Mouse (Mus musculus) intestine, embryonic 16.5 days (tissue): Measurements from ENCODE around the gene 4833439L19Rik. TPM values are rescaled to one million over a fixed set of nuclear protein-coding genes. Genes with fewer than 3 reads are reported as not detected.

ENCODE experiments used
- ATAC-seq: fragments of 200-750 bp; cut with Nextera tagmentation; 2 replicates; pipeline ENCODE4 v1.8.0; 2017; ENCODE audit warnings: moderate TSS enrichment, moderate library complexity
- H3K27ac ChIP-seq: fragments of 300-500 bp; sonication (generic); 2 replicates; pipeline ENCODE4 v1.5.1; 2014; ENCODE audit warnings: mild to moderate bottlenecking, low read length
- H3K27me3 ChIP-seq: fragments of 300-500 bp; sonication (generic); replicated peaks from 2 replicates; pipeline ENCODE4 v1.6.1; 2014; ENCODE audit warnings: low read length, control low read depth, mixed read lengths; ENCODE audit not compliant: control insufficient read depth, insufficient read depth
- H3K36me3 ChIP-seq: fragments of 300-500 bp; sonication (generic); 2 replicates; pipeline ENCODE4 v1.6.1; 2014; ENCODE audit warnings: low read length, control low read depth; ENCODE audit not compliant: control insufficient read depth, insufficient read depth
- H3K4me1 ChIP-seq: fragments of 300-500 bp; sonication (generic); 2 replicates; pipeline ENCODE4 v1.6.1; 2014; ENCODE audit warnings: low read length, control low read depth, mixed read lengths; ENCODE audit not compliant: control insufficient read depth, insufficient read depth
- H3K4me2 ChIP-seq: fragments of 300-500 bp; sonication (generic); 2 replicates; pipeline ENCODE4 v1.6.1; 2014; ENCODE audit warnings: low read depth, low read length, control low read depth
- H3K4me3 ChIP-seq: fragments of 300-500 bp; sonication (generic); 2 replicates; pipeline ENCODE4 v1.5.1; 2014; ENCODE audit warnings: mild to moderate bottlenecking, low read length
- H3K9ac ChIP-seq: fragments of 300-500 bp; sonication (generic); 2 replicates; pipeline ENCODE4 v1.6.1; 2014; ENCODE audit warnings: low read depth, low read length
- H3K9me3 ChIP-seq: fragments of 300-500 bp; sonication (generic); 2 replicates; pipeline ENCODE4 v1.6.1; 2016; ENCODE audit warnings: low read length, control low read depth; ENCODE audit not compliant: control insufficient read depth
- WGBS: fragments of 180-500 bp; shearing (Covaris S2); extraction: QIAGEN DNeasy Blood & Tissue Kit; methylation state at CpG from one replicate; pipeline ENCODE4 v1.1.7; 2014; 5-methylcytosine and 5-hydroxymethylcytosine counted together
- polyA plus RNA-seq: library from polyadenylated mRNA; unstranded; fragments of >200 nt; fragmentation: Nextera tagmentation; extraction: Ambion mirVana; gene quantifications from 2 replicates; pipeline ENCODE4 v1.2.1, GENCODE M21; 2015

4833439L19Rik gene
- polyA plus RNA-seq, 1 experiment from 2014 or later = 126 TPM

- WGBS = 93% methylated on average over 7 of the region's 7 CpGs
- Histone ChIP-seq H3K4me3 (no peak overlapping the region), H3K36me3 (peaks cover 27% of the 10 kb centered on the region)
Observed at GRCm38 (mm10) chr13:54560608-54561007, 4.6 kb downstream of the 4833439L19Rik start.

GRCm38 (mm10) chr13:54559656-54560055 lies 5.6 kb downstream of the 4833439L19Rik start:
- H3K9ac ChIP-seq = no peak overlapping the region

More at GRCm38 (mm10) chr13:54560608-54561007, 4.6 kb downstream of the 4833439L19Rik start:
- peaks cover 7% of the 10 kb centered on the region for H3K4me1 ChIP-seq
- no peak overlapping the region for H3K27ac ChIP-seq
- H3K4me2 ChIP-seq = no peak overlapping the region
- H3K27me3 ChIP-seq = no peaks in the 10 kb centered on the region
- H3K9ac ChIP-seq = no peak overlapping the region
- no peak for ATAC-seq
- H3K9me3 ChIP-seq = no peaks in the 10 kb centered on the region

DNA sequence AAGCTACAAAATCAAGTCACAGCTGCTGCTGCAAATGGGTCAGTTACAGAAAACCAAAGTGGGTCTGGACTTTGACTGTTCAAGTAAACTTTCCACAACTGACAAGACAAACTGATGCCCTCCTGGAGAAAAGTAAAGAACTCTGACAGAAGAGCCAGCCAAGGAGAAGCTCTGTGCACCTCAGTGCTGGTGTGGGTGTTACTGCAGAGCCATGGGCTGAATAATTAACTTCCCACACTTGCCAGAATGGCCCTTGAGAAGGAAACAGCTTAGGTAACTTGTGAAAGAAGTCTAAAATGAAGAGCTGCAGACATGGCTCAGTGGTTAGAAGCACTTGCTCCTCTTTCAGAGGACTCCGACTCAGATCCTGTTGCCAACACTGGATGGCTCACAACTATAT lies 7.6 kb downstream of the 4833439L19Rik start:
- no peaks in the 10 kb centered on the region for H3K9me3 ChIP-seq
- H3K4me3 ChIP-seq = no peak overlapping the region
- peaks cover 27% of the 10 kb centered on the region for H3K36me3 ChIP-seq
- no peak overlapping the region for H3K4me2 ChIP-seq
- ATAC-seq = no peak
- no peaks in the 10 kb centered on the region for H3K27me3 ChIP-seq
- WGBS = 97% methylated on average over 1 of the region's 1 CpGs
- no peak overlapping the region for H3K27ac ChIP-seq
- H3K9ac ChIP-seq = no peak overlapping the region
- H3K4me1 ChIP-seq = no peaks in the 10 kb centered on the region

More at GRCm38 (mm10) chr13:54559656-54560055, 5.6 kb downstream of the 4833439L19Rik start:
- Histone ChIP-seq H3K4me2 (no peak overlapping the region), H3K4me3 (no peak overlapping the region), H3K9me3 (no peaks in the 10 kb centered on the region), H3K27ac (no peak overlapping the region), H3K36me3 (peaks cover 27% of the 10 kb centered on the region), H3K27me3 (no peaks in the 10 kb centered on the region), H3K4me1 (peaks cover 7% of the 10 kb centered on the region)
- WGBS = 96% methylated on average over 2 of the region's 2 CpGs
- no peak for ATAC-seq

DNA sequence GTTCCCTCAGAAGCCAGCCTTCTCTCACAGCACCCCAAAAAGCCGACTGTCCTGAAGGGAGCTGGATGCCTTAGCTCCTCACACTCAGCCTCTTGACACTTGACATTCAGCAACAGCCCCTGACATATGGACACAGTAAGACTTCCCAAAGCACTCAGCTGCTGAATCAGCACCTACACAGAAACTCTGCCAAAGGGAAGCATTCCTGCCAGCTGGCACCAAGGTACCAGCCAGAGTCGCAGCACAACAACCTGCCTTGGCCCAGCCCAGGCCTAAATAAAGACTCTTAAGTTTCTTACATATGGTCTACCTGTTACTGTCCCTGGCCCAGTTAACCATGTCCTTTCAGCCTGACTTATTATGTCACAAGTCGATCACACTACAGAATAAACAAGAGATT lies 8.4 kb downstream of the 4833439L19Rik start:
- Histone ChIP-seq H3K9ac (no peak overlapping the region), H3K4me1 (no peaks in the 10 kb centered on the region), H3K4me3 (no peak overlapping the region), H3K9me3 (no peaks in the 10 kb centered on the region), H3K27ac (no peak overlapping the region), H3K27me3 (no peaks in the 10 kb centered on the region), H3K4me2 (no peak overlapping the region), H3K36me3 (peaks cover 26% of the 10 kb centered on the region)
- ATAC-seq = no peak
- 87% methylated on average over 3 of the region's 3 CpGs for WGBS

GRCm38 (mm10) chr13:54556176-54556575 lies 9.1 kb downstream of the 4833439L19Rik start:
- Histone ChIP-seq H3K4me3 (no peak overlapping the region), H3K27me3 (no peaks in the 10 kb centered on the region), H3K36me3 (peaks cover 26% of the 10 kb centered on the region), H3K4me2 (no peak overlapping the region), H3K4me1 (no peaks in the 10 kb centered on the region), H3K27ac (no peak overlapping the region), H3K9me3 (no peaks in the 10 kb centered on the region), H3K9ac (no peak overlapping the region)
- 89% methylated on average over 9 of the region's 9 CpGs for WGBS
- no peak for ATAC-seq

- no peak overlapping the region for H3K4me2 ChIP-seq
- ATAC-seq = no peak
- H3K36me3 ChIP-seq = peaks cover 9% of the 10 kb centered on the region; the same call in 1 of the 2 replicates
- no peaks in the 10 kb centered on the region for H3K4me1 ChIP-seq
- no peaks in the 10 kb centered on the region for H3K27me3 ChIP-seq
- H3K9me3 ChIP-seq = no peaks in the 10 kb centered on the region
- 87% methylated on average over 7 of the region's 7 CpGs for WGBS
- H3K27ac ChIP-seq = no peak overlapping the region
- H3K4me3 ChIP-seq = no peak overlapping the region
- no peak overlapping the region for H3K9ac ChIP-seq
Observed at GRCm38 (mm10) chr13:54548036-54548435, 17.2 kb downstream of the 4833439L19Rik start.

DNA sequence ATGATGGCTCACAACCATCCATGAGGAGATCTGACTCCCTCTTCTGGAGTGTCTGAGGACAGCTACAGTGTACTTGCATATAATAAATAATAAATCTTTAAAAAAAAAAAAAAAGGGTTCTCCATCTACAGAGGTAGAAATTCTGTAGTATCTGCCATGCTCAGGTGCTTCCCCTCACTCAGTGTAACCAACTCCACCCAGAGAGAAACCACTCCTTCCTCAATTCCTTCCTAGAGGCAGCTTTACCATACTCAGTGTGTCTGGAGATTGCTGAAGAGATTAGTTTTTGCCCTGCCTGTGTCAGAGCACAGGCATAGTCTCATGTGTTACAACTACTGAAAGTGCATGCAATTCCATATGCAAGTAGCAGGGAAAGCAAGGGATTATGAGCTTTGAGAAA lies 33.1 kb downstream of the 4833439L19Rik start:
- H3K4me3 ChIP-seq = no peak overlapping the region
- no peak for ATAC-seq
- no peaks in the 10 kb centered on the region for H3K9me3 ChIP-seq
- H3K27me3 ChIP-seq = no peaks in the 10 kb centered on the region
- no peaks in the 10 kb centered on the region for H3K36me3 ChIP-seq
- no peaks in the 10 kb centered on the region for H3K4me1 ChIP-seq
- no peak overlapping the region for H3K9ac ChIP-seq
- H3K27ac ChIP-seq = no peak overlapping the region
- no peak overlapping the region for H3K4me2 ChIP-seq

DNA sequence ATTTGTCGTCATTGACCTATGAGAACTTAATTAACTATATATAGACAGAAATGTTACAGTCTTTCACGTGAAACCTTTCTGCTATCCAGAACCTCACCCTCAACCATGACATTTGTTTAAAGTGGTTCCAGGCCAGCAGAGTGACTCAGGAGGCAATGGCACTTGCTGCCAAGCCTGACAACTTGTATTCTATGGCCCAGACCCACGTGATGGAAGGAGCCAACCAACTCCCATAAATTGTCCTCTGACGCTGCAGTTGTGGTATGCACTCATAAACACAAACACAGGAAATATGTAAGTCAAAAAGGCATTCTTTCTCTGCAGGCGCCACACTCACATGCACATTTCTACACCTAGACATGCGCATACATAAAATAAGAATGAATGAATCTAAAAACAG lies 38.1 kb downstream of the 4833439L19Rik start:
- ATAC-seq = no peak
- Histone ChIP-seq H3K27me3 (no peaks in the 10 kb centered on the region), H3K9me3 (no peaks in the 10 kb centered on the region), H3K4me3 (no peak overlapping the region), H3K9ac (no peak overlapping the region), H3K4me1 (no peaks in the 10 kb centered on the region), H3K36me3 (0 out of 2 replicates have a peak, but pooled peaks cover 7% of the 10 kb centered on the region), H3K4me2 (no peak overlapping the region), H3K27ac (no peak overlapping the region)
- 88% methylated on average over 6 of the region's 6 CpGs for WGBS

DNA sequence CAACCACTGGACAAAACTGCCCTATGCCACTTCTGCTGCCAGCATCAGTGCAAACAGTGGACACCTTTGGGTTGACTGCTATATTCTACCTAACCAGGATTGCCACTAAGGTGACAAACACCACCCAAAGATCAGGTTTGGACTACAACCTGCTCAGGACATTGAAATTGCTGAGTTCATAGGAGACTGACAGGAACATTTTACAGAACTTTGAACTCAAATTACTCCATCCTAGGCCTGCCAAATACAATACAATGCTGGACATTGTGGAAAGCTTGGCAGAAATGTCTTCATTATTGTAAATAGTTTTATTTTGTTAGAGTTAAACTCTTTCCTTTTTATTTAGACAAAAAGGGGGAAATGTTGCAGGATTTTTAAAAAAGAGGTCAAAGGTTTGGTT lies 44.1 kb downstream of the 4833439L19Rik start:
- H3K27ac ChIP-seq = no peak overlapping the region
- H3K36me3 ChIP-seq = 0 out of 2 replicates have a peak, but pooled peaks cover 7% of the 10 kb centered on the region
- H3K4me3 ChIP-seq = no peak overlapping the region
- no peak overlapping the region for H3K4me2 ChIP-seq
- no peaks in the 10 kb centered on the region for H3K9me3 ChIP-seq
- H3K4me1 ChIP-seq = no peaks in the 10 kb centered on the region
- H3K27me3 ChIP-seq = no peaks in the 10 kb centered on the region
- ATAC-seq = no peak
- H3K9ac ChIP-seq = no peak overlapping the region

- H3K9me3 ChIP-seq = 0 out of 2 replicates have a peak, but pooled peaks cover 5% of the 10 kb centered on the region
- no peak overlapping the region for H3K9ac ChIP-seq
- 92% methylated on average over 4 of the region's 4 CpGs for WGBS
- no peak overlapping the region for H3K27ac ChIP-seq
- H3K4me3 ChIP-seq = no peak overlapping the region
- H3K4me2 ChIP-seq = no peak overlapping the region
- 0 out of 2 replicates have a peak, but pooled peaks cover 4% of the 10 kb centered on the region for H3K36me3 ChIP-seq
- no peaks in the 10 kb centered on the region for H3K4me1 ChIP-seq
- H3K27me3 ChIP-seq = no peaks in the 10 kb centered on the region
- ATAC-seq = no peak
Observed at GRCm38 (mm10) chr13:54520221-54520620, 45.0 kb downstream of the 4833439L19Rik start.
